Mouse (Mus musculus): ENCODE data around the gene Rps11. TPM values are rescaled to one million over a fixed set of nuclear protein-coding genes. Genes with fewer than 3 reads are reported as not detected.

Gene Rps11
- polyA plus RNA-seq, 1 experiment from 2014 or later: 1,160 TPM

DNA sequence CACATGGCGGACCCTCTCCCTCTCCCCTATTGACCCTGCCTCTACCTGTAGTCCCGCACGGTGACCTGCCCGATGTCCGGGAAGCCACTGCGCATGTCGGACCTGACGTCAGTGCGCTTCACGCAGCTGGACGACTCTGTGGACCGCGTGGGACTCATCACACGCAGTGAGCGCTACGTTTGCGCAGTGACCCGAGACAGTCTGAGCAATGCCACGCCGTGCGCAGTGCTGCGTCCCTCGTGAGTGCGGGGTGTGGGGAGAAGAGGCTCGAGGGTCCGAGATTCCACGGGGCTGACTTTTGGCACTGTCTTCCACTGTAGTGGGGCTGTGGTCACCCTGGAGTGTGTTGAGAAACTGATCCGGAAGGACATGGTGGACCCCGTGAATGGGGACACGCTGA is 47.7 kb downstream of the Rps11 start:
- Histone ChIP-seq H3K27me3 (no peaks in the 10 kb centered on the region), H3K36me3 (peaks cover 38% of the 10 kb centered on the region), H3K4me1 (no peaks in the 10 kb centered on the region), H3K9ac (replicated peaks) (no peak overlapping the region), H3K4me3 (no peak overlapping the region), H3K4me2 (replicated peaks) (no peak overlapping the region), H3K9me3 (no peaks in the 10 kb centered on the region), H3K27ac (replicated peaks) (no peak overlapping the region)
- WGBS: 88% methylated on average over 30 of the region's 30 CpGs
- no peak for ATAC-seq (ENCODE audit: low FRiP score, low read depth)

- H3K4me2 ChIP-seq (replicated peaks): no peak overlapping the region
- no peak overlapping the region for H3K4me3 ChIP-seq
- H3K27ac ChIP-seq (replicated peaks): no peak overlapping the region
- WGBS: 88% methylated on average over 4 of the region's 4 CpGs
- H3K9ac ChIP-seq (replicated peaks): no peak overlapping the region
- no peaks in the 10 kb centered on the region for H3K4me1 ChIP-seq
- no peaks in the 10 kb centered on the region for H3K9me3 ChIP-seq
- no peaks in the 10 kb centered on the region for H3K27me3 ChIP-seq
- no peak for ATAC-seq (ENCODE audit: low FRiP score, low read depth)
- H3K36me3 ChIP-seq: peaks cover 38% of the 10 kb centered on the region
Observed at GRCm38 (mm10) chr7:45075405-45075804, 48.8 kb downstream of the Rps11 start.

DNA sequence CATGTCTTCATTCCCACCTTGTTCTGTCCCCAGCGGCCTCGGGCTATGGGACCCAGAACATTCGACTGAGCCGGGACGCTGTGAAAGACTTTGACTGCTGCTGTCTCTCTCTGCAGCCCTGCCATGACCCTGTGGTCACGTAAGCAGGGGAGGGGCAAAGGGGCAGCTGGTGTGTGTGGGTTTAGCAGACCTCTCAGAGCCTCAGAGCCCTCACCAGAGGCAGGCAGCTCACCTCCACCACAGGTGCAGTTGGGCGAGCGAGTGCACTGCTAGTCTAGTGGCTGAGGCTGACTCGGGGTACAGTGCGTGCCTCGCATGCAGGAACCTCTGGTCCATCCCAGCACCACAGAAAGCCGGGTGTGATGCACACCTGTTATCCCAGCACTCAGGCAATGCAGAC is 50.3 kb downstream of the Rps11 start:
- no peaks in the 10 kb centered on the region for H3K9me3 ChIP-seq
- no peak overlapping the region for H3K4me3 ChIP-seq
- H3K9ac ChIP-seq (replicated peaks): no peak overlapping the region
- ATAC-seq (ENCODE audit: low FRiP score, low read depth): no peak
- WGBS: 92% methylated on average over 12 of the region's 12 CpGs
- H3K27ac ChIP-seq (replicated peaks): no peak overlapping the region
- no peak overlapping the region for H3K4me2 ChIP-seq (replicated peaks)
- no peaks in the 10 kb centered on the region for H3K27me3 ChIP-seq
- peaks cover 38% of the 10 kb centered on the region for H3K36me3 ChIP-seq
- no peaks in the 10 kb centered on the region for H3K4me1 ChIP-seq

DNA sequence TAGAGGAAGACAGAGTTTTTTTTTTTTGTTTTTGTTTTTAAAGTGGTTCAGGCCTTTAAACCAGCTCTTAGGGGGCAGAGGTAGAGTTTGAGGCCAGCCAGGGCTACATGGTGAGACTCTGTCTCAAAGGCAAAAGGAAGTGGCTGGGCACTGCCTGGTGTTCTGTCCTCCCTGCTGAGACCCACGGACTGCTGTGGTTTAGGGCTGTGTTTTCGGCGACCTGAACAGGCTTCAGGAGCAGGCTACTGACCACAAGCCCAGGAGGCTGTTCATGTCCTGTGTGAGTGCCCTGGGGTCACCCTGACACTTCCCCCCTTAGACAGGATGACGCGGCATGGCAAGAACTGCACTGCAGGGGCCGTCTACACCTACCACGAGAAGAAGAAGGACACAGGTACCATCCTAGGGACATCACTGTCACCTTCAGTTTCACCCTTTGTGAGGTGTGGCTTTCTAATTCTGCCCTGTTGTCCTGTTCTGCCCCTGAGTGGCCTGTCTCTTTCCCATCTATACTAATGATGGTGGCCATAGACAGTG is 51.0 kb downstream of the Rps11 start:
- no peak overlapping the region for H3K4me2 ChIP-seq (replicated peaks)
- H3K9ac ChIP-seq (replicated peaks): no peak overlapping the region; the same call in 1 of the 2 replicates
- ATAC-seq (ENCODE audit: low FRiP score, low read depth): no peak
- H3K27me3 ChIP-seq: no peaks in the 10 kb centered on the region
- H3K4me3 ChIP-seq: no peak overlapping the region
- H3K4me1 ChIP-seq: no peaks in the 10 kb centered on the region
- H3K36me3 ChIP-seq: peaks cover 38% of the 10 kb centered on the region
- no peaks in the 10 kb centered on the region for H3K9me3 ChIP-seq
- H3K27ac ChIP-seq (replicated peaks): no peak overlapping the region
- 89% methylated on average over 7 of the region's 7 CpGs for WGBS

MicroRNAs within 50 kb of the gene (microRNA counts, 519-probe panel; counts per million panel counts)
- microRNA mmu-miR-150: 3,277 counts per million, percentile 13 among the panel's probes with 10 or more counts

Small RNAs within 50 kb of the gene (microRNA-seq; reads per million reads assigned to microRNA genes)
- gene Mir150 (19.7 reads per million, percentile 32 among the genes with 10 or more reads in this experiment), gene Mir5121 (14.9 reads per million, percentile 31 among the genes with 10 or more reads in this experiment), gene Mir7055 (not detected)

Other genes with a start within 250 kb of the Rps11 start
- 177 and 180 TPM in 2 replicates for gene Med25, start 231.7 kb downstream of the Rps11 start, polyA plus RNA-seq (2016; fragmentation: Nextera tagmentation; extraction: Ambion mirVana)
- gene Fuz, start 228.4 kb downstream of the Rps11 start, polyA plus RNA-seq (2016; fragmentation: Nextera tagmentation; extraction: Ambion mirVana): 25.8 and 29.7 TPM in 2 replicates
- gene Ap2a1, start 194.9 kb downstream of the Rps11 start, polyA plus RNA-seq (2016; fragmentation: Nextera tagmentation; extraction: Ambion mirVana): 91.0 and 92.9 TPM in 2 replicates
- 0.20 TPM in 1 of 2 replicates, not detected in the other for gene Tsks, start 181.2 kb downstream of the Rps11 start, polyA plus RNA-seq (2016; fragmentation: Nextera tagmentation; extraction: Ambion mirVana)
- 40.6 and 43.7 TPM in 2 replicates for gene Cpt1c, start 149.6 kb downstream of the Rps11 start, polyA plus RNA-seq (2016; fragmentation: Nextera tagmentation; extraction: Ambion mirVana)
- gene Prmt1, start 137.9 kb downstream of the Rps11 start, polyA plus RNA-seq (2016; fragmentation: Nextera tagmentation; extraction: Ambion mirVana): 643 and 658 TPM in 2 replicates
- 66.7 and 70.6 TPM in 2 replicates for gene Irf3, start 126.8 kb downstream of the Rps11 start, polyA plus RNA-seq (2016; fragmentation: Nextera tagmentation; extraction: Ambion mirVana)
- 50.5 and 54.7 TPM in 2 replicates for gene Bcl2l12, start 125.7 kb downstream of the Rps11 start, polyA plus RNA-seq (2016; fragmentation: Nextera tagmentation; extraction: Ambion mirVana)
- 48.1 and 52.4 TPM in 2 replicates for gene Scaf1, start 108.1 kb downstream of the Rps11 start, polyA plus RNA-seq (2016; fragmentation: Nextera tagmentation; extraction: Ambion mirVana)
- gene Rras, start 106.5 kb downstream of the Rps11 start, polyA plus RNA-seq (2016; fragmentation: Nextera tagmentation; extraction: Ambion mirVana): 15.6 and 17.3 TPM in 2 replicates
- 13.7 and 14.1 TPM in 2 replicates for gene Prr12, start 71.6 kb downstream of the Rps11 start, polyA plus RNA-seq (2016; fragmentation: Nextera tagmentation; extraction: Ambion mirVana)
- gene Nosip, start 62.0 kb downstream of the Rps11 start, polyA plus RNA-seq (2016; fragmentation: Nextera tagmentation; extraction: Ambion mirVana): 53.6 and 54.6 TPM in 2 replicates
- gene Prrg2, start 61.8 kb downstream of the Rps11 start, polyA plus RNA-seq (2016; fragmentation: Nextera tagmentation; extraction: Ambion mirVana): 15.9 and 17.8 TPM in 2 replicates
- gene Rcn3, start 32.2 kb downstream of the Rps11 start, polyA plus RNA-seq (2016; fragmentation: Nextera tagmentation; extraction: Ambion mirVana): 106 and 151 TPM in 2 replicates
- gene Fcgrt, start 20.6 kb downstream of the Rps11 start, polyA plus RNA-seq (2016; fragmentation: Nextera tagmentation; extraction: Ambion mirVana): 17.3 and 25.9 TPM in 2 replicates
- 1,022 and 1,026 TPM in 2 replicates for gene Rpl13a, start 4.3 kb upstream of the Rps11 start, polyA plus RNA-seq (2016; fragmentation: Nextera tagmentation; extraction: Ambion mirVana)
- 0.25 and 0.45 TPM in 2 replicates for gene Gm45713, start 11.8 kb upstream of the Rps11 start, polyA plus RNA-seq (2016; fragmentation: Nextera tagmentation; extraction: Ambion mirVana)
- 0.64 and 1.2 TPM in 2 replicates for gene Flt3l, start 12.0 kb upstream of the Rps11 start, polyA plus RNA-seq (2016; fragmentation: Nextera tagmentation; extraction: Ambion mirVana)
- gene Pih1d1, start 29.9 kb upstream of the Rps11 start, polyA plus RNA-seq (2016; fragmentation: Nextera tagmentation; extraction: Ambion mirVana): 92.3 and 103 TPM in 2 replicates
- 38.0 and 39.4 TPM in 2 replicates for gene Aldh16a1, start 30.1 kb upstream of the Rps11 start, polyA plus RNA-seq (2016; fragmentation: Nextera tagmentation; extraction: Ambion mirVana)
- 0.61 and 1.0 TPM in 2 replicates for gene Slc17a7, start 39.5 kb upstream of the Rps11 start, polyA plus RNA-seq (2016; fragmentation: Nextera tagmentation; extraction: Ambion mirVana)
- not detected in 2 replicates for gene Gfy, start 55.1 kb upstream of the Rps11 start, polyA plus RNA-seq (2016; fragmentation: Nextera tagmentation; extraction: Ambion mirVana)
- gene Pth2, start 56.6 kb upstream of the Rps11 start, polyA plus RNA-seq (2016; fragmentation: Nextera tagmentation; extraction: Ambion mirVana): 1.3 and 2.4 TPM in 2 replicates
- 0.63 and 0.75 TPM in 2 replicates for gene Ccdc155, start 80.5 kb upstream of the Rps11 start, polyA plus RNA-seq (2016; fragmentation: Nextera tagmentation; extraction: Ambion mirVana)
- 1.0 and 1.4 TPM in 2 replicates for gene Dkkl1, start 87.7 kb upstream of the Rps11 start, polyA plus RNA-seq (2016; fragmentation: Nextera tagmentation; extraction: Ambion mirVana)
- 237 and 248 TPM in 2 replicates for gene Tead2, start 91.3 kb upstream of the Rps11 start, polyA plus RNA-seq (2016; fragmentation: Nextera tagmentation; extraction: Ambion mirVana)
- 1.3 and 1.7 TPM in 2 replicates for gene Cd37, start 114.7 kb upstream of the Rps11 start, polyA plus RNA-seq (2016; fragmentation: Nextera tagmentation; extraction: Ambion mirVana)
- gene Slc6a16, start 116.6 kb upstream of the Rps11 start, polyA plus RNA-seq (2016; fragmentation: Nextera tagmentation; extraction: Ambion mirVana): 0.14 TPM in 1 of 2 replicates, not detected in the other
- gene Slc6a21, start 153.1 kb upstream of the Rps11 start, polyA plus RNA-seq (2016; fragmentation: Nextera tagmentation; extraction: Ambion mirVana): not detected in 2 replicates
- gene Trpm4, start 209.3 kb upstream of the Rps11 start, polyA plus RNA-seq (2016; fragmentation: Nextera tagmentation; extraction: Ambion mirVana): 7.9 and 8.2 TPM in 2 replicates
- 0.24 TPM in 1 of 2 replicates, not detected in the other for gene Hrc, start 210.9 kb upstream of the Rps11 start, polyA plus RNA-seq (2016; fragmentation: Nextera tagmentation; extraction: Ambion mirVana)
- gene Ppfia3, start 242.6 kb upstream of the Rps11 start, polyA plus RNA-seq (2016; fragmentation: Nextera tagmentation; extraction: Ambion mirVana): 15.0 and 15.4 TPM in 2 replicates
- 2.6 and 2.9 TPM in 2 replicates for gene Lin7b, start 246.1 kb upstream of the Rps11 start, polyA plus RNA-seq (2016; fragmentation: Nextera tagmentation; extraction: Ambion mirVana)